Mouse (Mus musculus) forebrain, embryonic 11.5 days (tissue): ENCODE data around the gene Adamts2. TPM values are rescaled to one million over a fixed set of nuclear protein-coding genes. Genes with fewer than 3 reads are reported as not detected.

Experiments used
- ATAC-seq: fragments of 200-750 bp; cut with Nextera tagmentation; replicated peaks from 2 replicates; pipeline ENCODE4 v1.8.0; 2017; ENCODE audit warnings: moderate TSS enrichment; ENCODE audit not compliant: low FRiP score
- DNase-seq: peaks from one replicate; pipeline ENCODE4 v3.0.0-alpha.2; 2017; ENCODE audit warnings: low spot score
- H3K27ac ChIP-seq: fragments of 300-500 bp; sonication (generic); 2 replicates; pipeline ENCODE4 v1.5.1; 2014; ENCODE audit warnings: low read depth, low read length
- H3K27me3 ChIP-seq: fragments of 300-500 bp; sonication (generic); 2 replicates; pipeline ENCODE4 v1.6.1; 2014; ENCODE audit warnings: mild to moderate bottlenecking, low read length, mixed read lengths; ENCODE audit not compliant: control insufficient read depth, insufficient read depth
- H3K36me3 ChIP-seq: fragments of 300-500 bp; sonication (generic); 2 replicates; pipeline ENCODE4 v1.6.1; 2014; ENCODE audit warnings: mild to moderate bottlenecking, low read length, moderate library complexity, mixed read lengths; ENCODE audit not compliant: control insufficient read depth, insufficient read depth
- H3K4me1 ChIP-seq: fragments of 300-500 bp; sonication (generic); replicated peaks from 2 replicates; pipeline ENCODE4 v1.6.1; 2014; ENCODE audit warnings: low read length, mixed read lengths; ENCODE audit not compliant: control insufficient read depth, insufficient read depth
- H3K4me2 ChIP-seq: fragments of 300-500 bp; sonication (generic); 2 replicates; pipeline ENCODE4 v1.6.1; 2014; ENCODE audit warnings: low read depth, mild to moderate bottlenecking, low read length, moderate library complexity, mixed read lengths; ENCODE audit not compliant: severe bottlenecking
- H3K4me3 ChIP-seq: fragments of 300-500 bp; sonication (generic); 2 replicates; pipeline ENCODE4 v1.5.1; 2014; ENCODE audit warnings: low read depth, low read length
- H3K9ac ChIP-seq: fragments of 300-500 bp; sonication (generic); 2 replicates; pipeline ENCODE4 v1.6.1; 2014; ENCODE audit warnings: low read length
- H3K9me3 ChIP-seq: fragments of 300-500 bp; sonication (generic); 2 replicates; pipeline ENCODE4 v1.6.1; 2016; ENCODE audit warnings: low read length, mixed read lengths; ENCODE audit not compliant: control insufficient read depth
- WGBS: fragments of 180-500 bp; shearing (Covaris S2); extraction: QIAGEN DNeasy Blood & Tissue Kit; methylation state at CpG from one replicate; pipeline ENCODE4 v1.1.7; 2014; 5-methylcytosine and 5-hydroxymethylcytosine counted together
- polyA plus RNA-seq: library from polyadenylated mRNA; unstranded; fragments of >200 nt; fragmentation: Nextera tagmentation; extraction: Ambion mirVana; gene quantifications from 2 replicates; pipeline ENCODE4 v1.2.1, GENCODE M21; 2014

The Adamts2 gene
- polyA plus RNA-seq, 1 experiment from 2014 or later, result 1.0 TPM

DNA sequence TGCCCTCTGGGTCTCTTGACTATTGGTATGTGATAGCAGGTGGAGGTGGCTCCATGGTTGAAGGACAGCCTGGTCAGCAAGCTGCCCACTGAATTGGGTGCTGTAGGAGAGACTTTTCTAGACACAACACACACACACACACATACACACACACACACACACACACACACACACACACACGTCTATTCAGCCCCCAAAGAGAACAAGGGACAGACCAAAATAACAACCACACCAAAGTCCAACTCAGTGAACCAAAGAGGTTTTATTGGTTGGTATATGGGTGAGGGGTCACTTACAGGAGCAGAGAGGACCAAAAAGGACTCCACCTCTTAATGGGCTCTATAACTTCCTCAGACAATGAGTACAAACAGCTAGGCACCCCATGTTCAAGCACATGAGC is 140.3 kb downstream of the Adamts2 start:
- Histone ChIP-seq H3K27ac (no peak overlapping the region), H3K4me1 (no peaks in the 10 kb centered on the region), H3K27me3 (no peaks in the 10 kb centered on the region), H3K4me3 (no peak overlapping the region), H3K9ac (no peak overlapping the region), H3K4me2 (no peak overlapping the region), H3K36me3 (no peaks in the 10 kb centered on the region), H3K9me3 (no peaks in the 10 kb centered on the region)
- DNase-seq, result no peak
- no peak for ATAC-seq
- WGBS, result 79% methylated on average over 1 of the region's 1 CpGs

- Histone ChIP-seq H3K27ac (no peak overlapping the region), H3K36me3 (no peaks in the 10 kb centered on the region), H3K4me2 (no peak overlapping the region), H3K9ac (no peak overlapping the region), H3K4me1 (no peaks in the 10 kb centered on the region), H3K9me3 (no peaks in the 10 kb centered on the region), H3K27me3 (no peaks in the 10 kb centered on the region), H3K4me3 (no peak overlapping the region)
- 69% methylated on average over 6 of the region's 6 CpGs for WGBS
- ATAC-seq (no peak), DNase-seq (no peak)
These were observed 143.1 kb downstream of the Adamts2 start for GRCm38 (mm10) chr11:50744971-50745370.

GRCm38 (mm10) chr11:50746508-50746907 is 144.6 kb downstream of the Adamts2 start:
- ATAC-seq (no peak), DNase-seq (no peak)
- no peaks in the 10 kb centered on the region for H3K36me3 ChIP-seq
- no peak overlapping the region for H3K27ac ChIP-seq
- H3K4me3 ChIP-seq, result no peak overlapping the region
- H3K27me3 ChIP-seq, result no peaks in the 10 kb centered on the region
- no peak overlapping the region for H3K9ac ChIP-seq
- H3K9me3 ChIP-seq, result no peaks in the 10 kb centered on the region
- H3K4me2 ChIP-seq, result no peak overlapping the region
- no peaks in the 10 kb centered on the region for H3K4me1 ChIP-seq
- 48% methylated on average over 2 of the region's 2 CpGs for WGBS

DNA sequence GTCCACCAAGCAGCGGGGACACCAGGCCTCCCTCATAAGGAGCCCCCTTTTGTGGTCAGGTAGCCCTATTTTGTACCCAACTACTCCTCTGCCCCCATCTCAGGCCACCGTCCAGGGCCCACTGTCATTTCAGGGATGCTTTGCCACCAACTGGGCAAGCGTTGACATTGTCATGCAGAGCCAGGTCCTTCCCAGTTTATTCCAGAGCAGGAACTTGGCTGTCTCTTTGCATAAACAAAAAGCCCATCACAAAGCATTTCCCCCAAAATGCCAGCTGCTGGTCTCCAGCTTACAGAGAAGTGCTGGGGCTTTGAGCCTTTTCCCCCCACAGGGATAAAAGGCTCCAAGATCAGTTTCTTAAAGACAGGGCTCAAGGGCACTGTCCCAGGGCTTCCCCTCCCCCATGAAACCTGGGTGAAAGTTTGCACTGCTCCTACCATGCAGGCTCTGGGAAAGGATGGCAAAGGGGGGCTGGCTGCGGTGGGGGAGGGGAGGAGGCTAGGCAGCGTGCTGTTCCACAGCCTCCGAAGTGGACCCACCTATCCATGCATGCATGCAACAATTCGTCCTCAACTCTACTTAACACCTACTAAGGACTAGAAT is 149.2 kb downstream of the Adamts2 start:
- Histone ChIP-seq H3K27ac (no peak overlapping the region), H3K4me3 (no peak overlapping the region), H3K36me3 (no peaks in the 10 kb centered on the region), H3K4me1 (no peaks in the 10 kb centered on the region), H3K27me3 (no peaks in the 10 kb centered on the region), H3K9ac (no peak overlapping the region), H3K4me2 (no peak overlapping the region), H3K9me3 (no peaks in the 10 kb centered on the region)
- WGBS, result 42% methylated on average over 7 of the region's 7 CpGs
- ATAC-seq, result no peak
- DNase-seq, result no peak

DNA sequence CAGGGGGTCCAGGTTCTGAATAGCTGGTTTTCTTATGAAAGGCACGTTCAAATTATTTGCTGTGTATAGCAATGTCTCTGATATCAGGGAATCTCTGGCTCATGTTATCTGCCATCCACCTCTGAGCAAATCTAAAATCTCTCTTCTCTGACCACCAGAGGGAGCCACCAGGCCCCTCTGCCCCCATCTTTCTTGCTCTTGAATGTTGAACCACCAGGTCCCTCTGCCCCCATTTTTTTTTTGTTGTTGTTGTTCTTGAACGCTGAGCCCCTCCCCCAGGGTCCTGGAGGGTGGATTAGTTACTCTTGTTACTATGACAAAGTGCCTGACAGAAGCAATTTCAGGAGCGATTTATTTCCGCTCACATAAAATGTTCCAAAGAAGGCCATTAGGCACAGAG is 155.9 kb downstream of the Adamts2 start:
- H3K36me3 ChIP-seq, result no peaks in the 10 kb centered on the region
- H3K27ac ChIP-seq, result no peak overlapping the region
- H3K4me1 ChIP-seq, result no peaks in the 10 kb centered on the region
- H3K9ac ChIP-seq, result no peak overlapping the region
- H3K4me3 ChIP-seq, result no peak overlapping the region
- no peak for ATAC-seq
- WGBS, result 50% methylated on average over 4 of the region's 4 CpGs
- no peak overlapping the region for H3K4me2 ChIP-seq
- H3K27me3 ChIP-seq, result no peaks in the 10 kb centered on the region
- DNase-seq, result no peak
- no peaks in the 10 kb centered on the region for H3K9me3 ChIP-seq

DNA sequence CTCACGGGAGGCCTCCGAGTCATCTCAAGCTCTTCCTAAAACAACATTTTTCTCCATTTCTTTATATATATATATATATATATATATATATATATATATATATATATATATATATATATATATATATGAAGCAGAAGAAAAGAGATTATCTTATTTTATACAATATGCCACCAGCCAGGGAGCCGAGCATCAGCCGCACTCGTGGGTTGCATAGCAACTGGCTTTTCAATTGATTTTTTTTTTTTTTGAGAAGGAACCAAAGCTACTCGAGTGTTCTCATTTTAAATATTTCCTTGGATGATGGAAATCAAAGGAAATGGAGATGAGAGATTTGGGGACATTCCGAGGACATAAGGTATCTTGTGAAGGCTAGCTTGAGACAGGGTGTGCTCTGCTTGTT is 164.6 kb downstream of the Adamts2 start:
- no peak for DNase-seq
- H3K27me3 ChIP-seq, result no peaks in the 10 kb centered on the region
- WGBS, result 89% methylated on average over 7 of the region's 7 CpGs
- no peaks in the 10 kb centered on the region for H3K36me3 ChIP-seq
- no peak overlapping the region for H3K27ac ChIP-seq
- no peak overlapping the region for H3K9ac ChIP-seq
- no peak overlapping the region for H3K4me2 ChIP-seq
- no peaks in the 10 kb centered on the region for H3K9me3 ChIP-seq
- no peaks in the 10 kb centered on the region for H3K4me1 ChIP-seq
- no peak for ATAC-seq
- no peak overlapping the region for H3K4me3 ChIP-seq

- no peak overlapping the region for H3K9ac ChIP-seq
- H3K4me2 ChIP-seq, result no peak overlapping the region
- no peaks in the 10 kb centered on the region for H3K27me3 ChIP-seq
- no peak overlapping the region for H3K4me3 ChIP-seq
- no peak overlapping the region for H3K27ac ChIP-seq
- ATAC-seq, result no peak
- H3K36me3 ChIP-seq, result no peaks in the 10 kb centered on the region
- WGBS, result 18% methylated on average over 4 of the region's 4 CpGs
- peak; percentile 61 for DNase-seq
- no peaks in the 10 kb centered on the region for H3K4me1 ChIP-seq
- no peaks in the 10 kb centered on the region for H3K9me3 ChIP-seq
These were observed 165.2 kb downstream of the Adamts2 start for GRCm38 (mm10) chr11:50767039-50767438.

DNA sequence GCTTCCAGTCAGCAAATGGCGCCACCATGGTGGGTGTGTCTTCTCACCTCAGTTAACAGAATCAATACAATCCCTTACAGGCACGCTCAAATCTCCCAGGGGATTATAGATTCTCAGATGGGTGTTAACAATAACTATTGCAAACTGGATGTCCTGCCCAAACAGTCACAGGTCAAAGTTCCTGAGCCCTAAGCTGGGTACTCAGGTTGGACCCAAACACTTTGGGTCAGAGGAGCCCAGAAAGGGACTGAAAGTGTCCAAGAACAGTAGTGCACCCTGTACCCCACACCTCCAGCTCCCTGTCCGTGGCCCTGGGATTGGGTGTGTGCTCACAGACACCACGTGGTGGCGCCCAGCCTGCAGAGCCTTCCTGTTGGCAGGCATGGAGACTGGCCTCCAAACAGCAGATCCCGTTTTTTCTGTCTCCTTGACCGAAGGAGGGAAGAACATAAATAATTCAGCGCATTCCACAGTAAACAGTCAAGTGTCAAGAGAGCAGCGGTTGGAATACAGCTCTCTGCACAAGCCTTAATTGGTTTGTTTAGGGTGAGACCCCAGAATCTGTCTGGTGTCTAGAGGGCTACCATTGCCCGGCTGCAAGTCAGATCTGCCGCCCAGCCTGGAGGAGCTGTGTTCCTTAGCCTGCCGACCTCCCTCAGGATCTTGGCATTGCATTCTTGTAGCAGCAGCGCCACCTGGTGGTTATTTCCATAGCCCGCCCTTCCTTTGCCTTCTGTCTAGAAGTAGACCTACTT is 167.3 kb downstream of the Adamts2 start:
- WGBS, result 13% methylated on average over 14 of the region's 14 CpGs
- Histone ChIP-seq H3K9me3 (no peaks in the 10 kb centered on the region), H3K4me3 (0 out of 2 replicates have a peak overlapping the region, but pooled peaks have one; percentile 13), H3K27ac (no peak overlapping the region), H3K36me3 (no peaks in the 10 kb centered on the region), H3K9ac (0 out of 2 replicates have a peak overlapping the region, but pooled peaks have one; percentile 37), H3K4me1 (no peaks in the 10 kb centered on the region), H3K4me2 (peak overlapping the region; percentile 32; the same call in 1 of the 2 replicates), H3K27me3 (no peaks in the 10 kb centered on the region)
- DNase-seq (peak; percentile 94), ATAC-seq (peak; percentile 85)

- Histone ChIP-seq H3K27me3 (no peaks in the 10 kb centered on the region), H3K27ac (no peak overlapping the region), H3K9ac (no peak overlapping the region), H3K9me3 (no peaks in the 10 kb centered on the region), H3K4me1 (no peaks in the 10 kb centered on the region), H3K36me3 (no peaks in the 10 kb centered on the region), H3K4me2 (no peak overlapping the region), H3K4me3 (no peak overlapping the region)
- WGBS, result 100% methylated on average over 1 of the region's 1 CpGs
- ATAC-seq (no peak), DNase-seq (no peak)
These were observed 169.1 kb downstream of the Adamts2 start for GRCm38 (mm10) chr11:50771006-50771405.
